Mouse (Mus musculus) lung, adult 2 months (tissue): ENCODE data around the gene Gxylt2.

ENCODE experiments used
- CTCF ChIP-seq: fragments of 200-500 bp; IDR thresholded peaks from 2 replicates; pipeline ENCODE4 v1.5.1; 2011; ENCODE audit warnings: mild to moderate bottlenecking, low read length, control low read depth; ENCODE audit not compliant: insufficient read depth
- POLR2A ChIP-seq: fragments of 200-500 bp; IDR thresholded peaks from 2 replicates; pipeline ENCODE4 v1.6.1; 2011; ENCODE audit warnings: low read depth, mild to moderate bottlenecking, control low read depth, low read length, borderline replicate concordance; ENCODE audit errors: extremely low read depth

GRCm38 (mm10) chr6:100850671-100851081 lies 146.1 kb downstream of the Gxylt2 start:
- TF ChIP-seq CTCF (no peak), POLR2A (no peak)
